Mouse (Mus musculus) CH12.LX (cell line): ENCODE data around the gene Pdia4. TPM values are rescaled to one million over a fixed set of nuclear protein-coding genes. Genes with fewer than 3 reads are reported as not detected.
"Not testable (repeated sequence)": the region's sequence is repeated elsewhere in the genome, so short reads cannot be mapped to it uniquely, and the experiment has no call there.

ENCODE experiments used
- DNase-seq: peaks from one replicate; pipeline ENCODE4 v3.0.0-alpha.2; 2013; ENCODE audit errors: extremely low read depth
- H3K27ac ChIP-seq: 2 replicates; pipeline ENCODE4 v1.5.1; 2012; ENCODE audit warnings: low read depth, mild to moderate bottlenecking, control low read depth, moderate library complexity; ENCODE audit not compliant: insufficient read depth
- H3K27me3 ChIP-seq: replicated peaks from 2 replicates; pipeline ENCODE3; 2012; ENCODE audit warnings: inconsistent platforms
- H3K36me3 ChIP-seq, 2 experiments: replicated peaks in 1 of 2; 2 replicates each; pipeline versions ENCODE3 to v1.6.1; 2012; ENCODE audit warnings: inconsistent platforms in 1 of 2, low read length in 1 of 2, mild to moderate bottlenecking in 1 of 2, mixed read lengths in 1 of 2, moderate library complexity in 1 of 2; ENCODE audit not compliant: control insufficient read depth in 1 of 2, insufficient read depth in 1 of 2
- H3K4me1 ChIP-seq, 2 experiments: 2 replicates each; pipeline ENCODE4 v1.6.1; 2012; ENCODE audit warnings: inconsistent platforms in 1 of 2, moderate library complexity in 1 of 2; ENCODE audit not compliant: insufficient read depth in 2 of 2, control insufficient read depth in 1 of 2
- H3K4me2 ChIP-seq: 2 replicates; pipeline ENCODE4 v1.6.1; 2012; ENCODE audit warnings: low read depth, mild to moderate bottlenecking, control low read depth; ENCODE audit not compliant: poor library complexity, insufficient read depth, severe bottlenecking
- H3K4me3 ChIP-seq, 3 experiments: fragments of 150-350 bp in 1 of 3; sonication (generic) in 1 of 3; replicated peaks in 1 of 3; 2 replicates each; pipeline versions ENCODE3 to v1.5.1; 2011 to 2012; ENCODE audit warnings: low read depth in 2 of 3, low read length in 2 of 3, mild to moderate bottlenecking in 2 of 3, moderate library complexity in 2 of 3, control low read depth in 1 of 3, improper control_type of control experiment in 1 of 3, inconsistent platforms in 1 of 3, mixed read lengths in 1 of 3; ENCODE audit not compliant: poor library complexity in 1 of 3
- H3K79me2 ChIP-seq: replicated peaks from 2 replicates; pipeline ENCODE4 v1.6.1; 2012; ENCODE audit warnings: mild to moderate bottlenecking, moderate library complexity; ENCODE audit not compliant: control insufficient read depth, poor library complexity, insufficient read depth, severe bottlenecking; ENCODE audit errors: extremely low read depth
- H3K9ac ChIP-seq: 2 replicates; pipeline ENCODE4 v1.6.1; 2012; ENCODE audit warnings: low read depth, mild to moderate bottlenecking, control low read depth, moderate library complexity; ENCODE audit not compliant: insufficient read depth
- H3K9me3 ChIP-seq: replicated peaks from 2 replicates; pipeline ENCODE3; 2012; ENCODE audit warnings: low read length, inconsistent platforms, mixed read lengths
- CHD1 ChIP-seq: IDR thresholded peaks from 2 replicates; pipeline ENCODE4 v1.6.1; 2012; ENCODE audit warnings: low read depth, low read length, improper control_type of control experiment, inconsistent platforms
- E2F4 ChIP-seq: IDR thresholded peaks from 2 replicates; pipeline ENCODE4 v1.6.1; 2011; ENCODE audit warnings: low read depth, low read length, improper control_type of control experiment; ENCODE audit not compliant: insufficient replicate concordance
- ELF1 ChIP-seq: IDR thresholded peaks from 2 replicates; pipeline ENCODE4 v1.6.1; 2014; ENCODE audit warnings: low read depth, mild to moderate bottlenecking, inconsistent platforms, low read length, improper control_type of control experiment
- MAFK ChIP-seq: IDR thresholded peaks from 2 replicates; pipeline ENCODE4 v1.6.1; 2011; ENCODE audit warnings: low read length, improper control_type of control experiment; ENCODE audit not compliant: insufficient replicate concordance
- MEF2A ChIP-seq: IDR thresholded peaks from 2 replicates; pipeline ENCODE4 v1.6.1; 2014; ENCODE audit warnings: low read depth, mild to moderate bottlenecking, inconsistent platforms, low read length, improper control_type of control experiment, borderline replicate concordance
- TBP ChIP-seq: conservative IDR thresholded peaks from 2 replicates; pipeline ENCODE4 v1.6.1; 2011; ENCODE audit warnings: low read depth, low read length, improper control_type of control experiment
- ZKSCAN1 ChIP-seq: IDR thresholded peaks from 2 replicates; pipeline ENCODE4 v1.6.1; 2012; ENCODE audit warnings: low read depth, inconsistent platforms, low read length, improper control_type of control experiment, borderline replicate concordance
- ZNF384 ChIP-seq: IDR thresholded peaks from 2 replicates; pipeline ENCODE4 v1.6.1; 2012; ENCODE audit warnings: low read depth, low read length, improper control_type of control experiment, inconsistent platforms
- dilution Hi-C: fragments of 300-500 bp; cut with MboI; formaldehyde crosslinking; loops from 2 replicates; pipeline ENCODE4 v1.14.3; 2020; ENCODE audit warnings: low sequenced_read_pairs; ENCODE audit not compliant: extremely low pct_unique_long_range_greater_than_20kb, extremely low pct_ligation_motif_present
- in situ Hi-C: fragments of 300-500 bp; cut with MboI; formaldehyde crosslinking; loops from 3 replicates; pipeline ENCODE4 v1.14.3; 2019; ENCODE audit warnings: low sequenced_read_pairs, low pct_ligation_motif_present, low pct_unique_long_range_greater_than_20kb, mixed read lengths
- polyA plus RNA-seq: library from polyadenylated mRNA; unstranded; fragments of >175 nt; gene quantifications from 2 replicates; pipeline ENCODE4 v1.2.1, GENCODE M21; 2012; ENCODE audit warnings: low read depth; ENCODE audit not compliant: insufficient read length
- total RNA-seq, 2 experiments: library from RNA; depleted of rRNA; stranded (reverse); fragments of 300-350 nt in 1 of 2; fragments of >200 nt in 1 of 2; gene quantifications; 2 replicates each; pipeline ENCODE4 v1.2.3; 2012 to 2014

Gene Pdia4
- total and polyA plus RNA-seq, 3 experiments = 186 to 242 (median 204) TPM

DNA sequence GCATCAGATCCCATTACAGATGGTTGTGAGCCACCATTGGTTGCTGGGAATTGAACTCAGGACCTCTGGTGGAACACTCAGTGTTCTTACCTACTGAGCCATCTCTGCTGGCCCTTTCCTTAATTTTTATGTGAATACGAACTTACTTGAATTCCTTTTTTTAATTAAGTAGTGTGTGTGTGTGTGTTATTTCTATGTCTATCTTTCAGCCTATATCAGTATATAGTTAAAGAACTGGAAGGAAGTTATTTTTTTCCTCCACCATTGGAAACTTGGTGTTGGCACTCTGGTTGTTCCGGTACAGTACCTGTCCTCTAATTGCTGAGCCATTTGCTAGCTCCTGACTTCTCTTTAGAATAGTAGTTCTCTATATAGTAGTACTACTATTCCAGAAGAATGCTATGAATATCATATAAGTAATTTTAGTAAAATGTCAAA, 32.6 kb downstream of the Pdia4 start:
- H3K27me3 ChIP-seq = no peaks in the 10 kb centered on the region
- no peaks in the 10 kb centered on the region for H3K79me2 ChIP-seq
- no peak overlapping the region for H3K27ac ChIP-seq
- peak; percentile 68 for DNase-seq
- peaks cover 7 to 20% of the 10 kb centered on the region in 2 experiments; a peak in 3 of 4 replicates for H3K4me1 ChIP-seq
- dilution Hi-C loops = no loop called here
- H3K4me2 ChIP-seq = peak overlapping the region; percentile 67; the same call in 1 of the 2 replicates
- peak overlapping the region; percentile 74 for H3K9ac ChIP-seq
- TF ChIP-seq ELF1 (peak; percentile 75), E2F4 (no peak), ZKSCAN1 (no peak), CHD1 (0 out of 2 replicates have a peak, but pooled peaks have one; percentile 39), TBP (peak; percentile 98), MEF2A (peak; percentile 67; the same call in 1 of the 2 replicates), ZNF384 (peak; percentile 61), MAFK (peak; percentile 65; the same call in 1 of the 2 replicates)
- H3K36me3 ChIP-seq = no peaks in the 10 kb centered on the region
- in situ Hi-C loops = no loop called here
- H3K9me3 ChIP-seq = no peaks in the 10 kb centered on the region
- peak overlapping the region in 2 of 3 experiments; percentile 56 to 83 for H3K4me3 ChIP-seq

DNA sequence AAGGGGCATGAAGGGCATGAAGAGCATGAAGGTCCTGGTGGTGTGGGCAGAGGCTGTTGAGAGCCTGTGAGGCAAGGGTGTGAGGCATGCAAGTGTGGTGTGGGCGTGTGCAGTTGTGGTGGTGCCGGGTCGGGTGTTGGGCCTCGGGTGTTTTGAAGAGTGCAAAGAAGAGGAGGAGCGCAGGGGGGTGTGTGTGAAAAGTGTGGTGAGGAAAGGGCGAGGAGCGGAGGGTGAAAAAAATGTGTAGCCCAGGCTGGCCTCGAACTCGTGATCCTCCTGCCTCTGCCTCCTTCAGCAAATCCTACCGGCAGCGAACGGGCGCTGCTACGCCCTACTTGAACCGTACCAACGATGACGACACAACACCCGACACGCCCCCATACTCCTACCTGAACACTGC, 41.5 kb downstream of the Pdia4 start:
- H3K27me3 ChIP-seq, dilution Hi-C loops, H3K79me2 ChIP-seq, H3K9me3 ChIP-seq, H3K36me3 ChIP-seq, H3K9ac ChIP-seq, H3K27ac ChIP-seq, in situ Hi-C loops, DNase-seq, H3K4me2 ChIP-seq, H3K4me1 ChIP-seq: not testable (repeated sequence)
- peak overlapping the region in 1 of 3 experiments; percentile 2 for H3K4me3 ChIP-seq

DNA sequence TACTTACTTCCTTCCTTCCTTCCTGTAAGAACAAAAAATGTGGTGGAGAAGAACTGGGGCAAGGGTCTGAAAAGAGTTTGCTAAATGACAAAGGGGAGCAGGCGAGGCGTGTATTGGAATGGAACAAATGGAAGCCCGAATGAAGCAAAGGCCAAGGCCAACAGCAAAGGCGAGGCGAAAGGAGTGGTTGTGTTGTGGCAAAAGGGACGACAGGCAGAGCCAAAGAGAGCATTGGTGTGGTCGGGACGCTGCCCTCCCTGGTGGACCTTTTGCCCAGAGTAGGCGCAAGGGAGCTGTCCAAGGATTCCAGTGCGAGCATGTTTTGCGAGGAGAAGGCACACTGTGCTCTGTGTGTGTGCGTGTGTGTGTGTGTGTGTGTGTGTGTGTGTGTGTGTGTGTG, 42.1 kb downstream of the Pdia4 start:
- H3K4me1 ChIP-seq, H3K27me3 ChIP-seq, H3K4me2 ChIP-seq, dilution Hi-C loops, DNase-seq, in situ Hi-C loops, H3K36me3 ChIP-seq, H3K27ac ChIP-seq, H3K4me3 ChIP-seq, H3K9me3 ChIP-seq, H3K9ac ChIP-seq, H3K79me2 ChIP-seq: not testable (repeated sequence)

DNA sequence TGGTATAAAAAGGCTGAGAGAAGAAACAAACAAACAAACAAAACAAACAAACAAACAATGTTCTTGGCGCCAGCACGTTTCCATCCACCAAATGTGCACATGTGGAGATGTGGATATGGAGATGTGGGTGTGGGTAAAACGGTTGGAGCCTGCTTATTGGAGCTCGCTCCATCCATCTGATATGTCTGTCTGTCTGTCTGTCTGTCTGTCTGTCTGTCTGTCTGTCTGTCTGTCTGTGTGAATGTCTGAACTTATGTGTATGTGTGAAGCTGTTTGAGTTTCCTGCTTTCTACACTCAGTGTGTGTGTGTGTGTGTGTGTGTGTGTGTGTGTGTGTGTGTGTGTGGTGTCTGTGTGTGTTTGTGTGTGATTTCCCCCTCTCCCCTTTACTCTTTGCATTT, 43.4 kb downstream of the Pdia4 start:
- H3K4me2 ChIP-seq, H3K79me2 ChIP-seq, H3K9me3 ChIP-seq, H3K9ac ChIP-seq, H3K36me3 ChIP-seq, H3K27me3 ChIP-seq, H3K4me1 ChIP-seq, H3K4me3 ChIP-seq, H3K27ac ChIP-seq, DNase-seq, in situ Hi-C loops, dilution Hi-C loops: not testable (repeated sequence)

DNA sequence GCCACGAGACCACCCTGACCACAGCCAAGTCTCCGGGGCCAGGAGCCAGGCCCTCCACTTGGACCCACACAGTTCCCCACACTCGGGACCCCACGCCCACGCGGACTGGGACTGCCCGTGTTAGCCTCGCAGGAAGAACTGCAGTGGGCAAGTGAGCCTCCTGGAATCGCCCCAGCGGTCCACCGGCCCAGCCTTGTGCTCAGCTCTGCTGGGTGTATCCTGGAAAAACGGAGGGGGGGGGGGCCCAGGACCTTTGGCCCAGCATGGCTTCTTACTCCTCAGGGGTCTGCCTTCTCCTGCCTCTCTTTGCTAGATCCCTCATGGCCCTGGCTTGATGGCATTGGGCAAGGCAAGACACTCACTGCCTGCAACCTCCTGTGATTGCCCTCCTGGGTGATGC, 44.7 kb downstream of the Pdia4 start:
- H3K4me3 ChIP-seq, DNase-seq, H3K27me3 ChIP-seq, H3K4me1 ChIP-seq, H3K36me3 ChIP-seq, H3K79me2 ChIP-seq, H3K9me3 ChIP-seq, H3K27ac ChIP-seq, dilution Hi-C loops, H3K9ac ChIP-seq, H3K4me2 ChIP-seq, in situ Hi-C loops: not testable (repeated sequence)
